Mouse (Mus musculus) gastrocnemius, adult 18-20 months (tissue): ENCODE results near the gene Coro7. TPM values are rescaled to one million over a fixed set of nuclear protein-coding genes. Genes with fewer than 3 reads are reported as not detected.
"Not testable (repeated sequence)": the region's sequence is repeated elsewhere in the genome, so short reads cannot be mapped to it uniquely, and the experiment has no call there.

Experiments used
- DNase-seq: peaks from one replicate; pipeline ENCODE4 v3.0.0; 2021; ENCODE audit warnings: low spot score
- total RNA-seq, 2 experiments: library from RNA; stranded (reverse); gene quantifications; 2 replicates each; pipeline ENCODE4 v1.2.3; 2021

The Coro7 gene
- total RNA-seq, 2 experiments from 2014 or later: 13.9 to 14.4 TPM

- no peak for DNase-seq
Observed at GRCm38 (mm10) chr16:4683193-4683580, 3.6 kb upstream of the Coro7 start.

- no peak for DNase-seq
Observed at GRCm38 (mm10) chr16:4682628-4683179, 3.1 kb upstream of the Coro7 start.

- DNase-seq: not testable (repeated sequence)
Observed at GRCm38 (mm10) chr16:4680922-4681455, 1.4 kb upstream of the Coro7 start.

- DNase-seq: no peak
Observed at GRCm38 (mm10) chr16:4678080-4678479, 1.5 kb downstream of the Coro7 start.

- DNase-seq: no peak
Observed at GRCm38 (mm10) chr16:4676836-4677235, 2.7 kb downstream of the Coro7 start.

- no peak for DNase-seq
Observed at GRCm38 (mm10) chr16:4674091-4674490, 5.5 kb downstream of the Coro7 start.

- DNase-seq: no peak
Observed at GRCm38 (mm10) chr16:4670317-4670716, 9.3 kb downstream of the Coro7 start.

GRCm38 (mm10) chr16:4667190-4667808 is 12.3 kb downstream of the Coro7 start:
- DNase-seq: peak; percentile 90

- DNase-seq: no peak
Observed at GRCm38 (mm10) chr16:4665726-4666125, 13.9 kb downstream of the Coro7 start.

- DNase-seq: no peak
Observed at GRCm38 (mm10) chr16:4663806-4664205, 15.8 kb downstream of the Coro7 start.

- no peak for DNase-seq
Observed at GRCm38 (mm10) chr16:4661605-4662004, 18.0 kb downstream of the Coro7 start.

- no peak for DNase-seq
Observed at GRCm38 (mm10) chr16:4659326-4659725, 20.3 kb downstream of the Coro7 start.

- DNase-seq: no peak
Observed at GRCm38 (mm10) chr16:4658781-4659245, 20.8 kb downstream of the Coro7 start.

GRCm38 (mm10) chr16:4656571-4657081 is 23.0 kb downstream of the Coro7 start:
- no peak for DNase-seq

GRCm38 (mm10) chr16:4655764-4656570 is 23.6 kb downstream of the Coro7 start:
- no peak for DNase-seq

- DNase-seq: peak; percentile 44
Observed at GRCm38 (mm10) chr16:4655251-4655734, 24.3 kb downstream of the Coro7 start.

GRCm38 (mm10) chr16:4654706-4655105 is 24.9 kb downstream of the Coro7 start:
- DNase-seq: no peak

GRCm38 (mm10) chr16:4652707-4653416 is 26.7 kb downstream of the Coro7 start:
- DNase-seq: peak; percentile 61

GRCm38 (mm10) chr16:4651624-4652023 is 28.0 kb downstream of the Coro7 start:
- DNase-seq: no peak

GRCm38 (mm10) chr16:4651081-4651480 is 28.5 kb downstream of the Coro7 start:
- DNase-seq: no peak

- DNase-seq: no peak
Observed at GRCm38 (mm10) chr16:4650161-4650560, 29.4 kb downstream of the Coro7 start.
